Mouse (Mus musculus): ENCODE data around the gene Slc22a18. TPM values are rescaled to one million over a fixed set of nuclear protein-coding genes. Genes with fewer than 3 reads are reported as not detected.

The Slc22a18 gene
- total and polyA plus RNA-seq, 2 experiments, result 64.4 to 344 TPM

GRCm38 (mm10) chr7:143445651-143446460, 27.7 kb upstream of the Slc22a18 start:
- 19% methylated on average over 53 of the region's 53 CpGs for WGBS
- H3K36me3 ChIP-seq (ENCODE audit: control insufficient read depth, insufficient read depth, low read length), result no peaks in the 10 kb centered on the region
- TF ChIP-seq POLR2A (IDR thresholded peaks at IDR 0.05; ENCODE audit: extremely low read depth, insufficient read depth, low read length) (no peak), CTCF (IDR thresholded peaks at IDR 0.05; ENCODE audit: low read depth, low read length) (no peak)
- peak overlapping the region; percentile 13; the same call in 1 of the 2 replicates for H3K4me3 ChIP-seq (ENCODE audit: insufficient read depth, low read depth, low read length)
- DNase-seq (ENCODE audit: extremely low read depth, low read depth, low spot score), result no peak
- H3K9ac ChIP-seq (ENCODE audit: low read depth, low read length), result peak overlapping the region; percentile 11; the same call in 1 of the 2 replicates
- no peak overlapping the region for H3K27ac ChIP-seq (replicated peaks; ENCODE audit: insufficient read depth, low read depth, low read length)
- no peaks in the 10 kb centered on the region for H3K4me1 ChIP-seq (ENCODE audit: control insufficient read depth, insufficient read depth, low read length)
- H3K79me2 ChIP-seq (ENCODE audit: control insufficient read depth, insufficient read depth, low read length), result no peaks in the 10 kb centered on the region
- peaks cover 14% of the 10 kb centered on the region for H3K27me3 ChIP-seq (ENCODE audit: control insufficient read depth, insufficient read depth, low read length)

GRCm38 (mm10) chr7:143447130-143447529, 26.4 kb upstream of the Slc22a18 start:
- 71% methylated on average over 2 of the region's 2 CpGs for WGBS
- no peaks in the 10 kb centered on the region for H3K79me2 ChIP-seq (ENCODE audit: control insufficient read depth, insufficient read depth, low read length)
- TF ChIP-seq POLR2A (IDR thresholded peaks at IDR 0.05; ENCODE audit: extremely low read depth, insufficient read depth, low read length), result no peak
- TF ChIP-seq CTCF (IDR thresholded peaks at IDR 0.05; ENCODE audit: low read depth, low read length), result no peak
- H3K27me3 ChIP-seq (ENCODE audit: control insufficient read depth, insufficient read depth, low read length), result peaks cover 14% of the 10 kb centered on the region
- no peaks in the 10 kb centered on the region for H3K36me3 ChIP-seq (ENCODE audit: control insufficient read depth, insufficient read depth, low read length)
- no peaks in the 10 kb centered on the region for H3K4me1 ChIP-seq (ENCODE audit: control insufficient read depth, insufficient read depth, low read length)
- no peak overlapping the region for H3K4me3 ChIP-seq (ENCODE audit: insufficient read depth, low read depth, low read length)
- no peak overlapping the region for H3K9ac ChIP-seq (ENCODE audit: low read depth, low read length)
- no peak overlapping the region for H3K27ac ChIP-seq (replicated peaks; ENCODE audit: insufficient read depth, low read depth, low read length)
- DNase-seq (ENCODE audit: extremely low read depth, low read depth, low spot score), result no peak

GRCm38 (mm10) chr7:143458963-143459331, 14.6 kb upstream of the Slc22a18 start:
- H3K27me3 ChIP-seq (ENCODE audit: control insufficient read depth, insufficient read depth, low read length), result peaks cover 18% of the 10 kb centered on the region
- peak overlapping the region; percentile 54 for H3K4me3 ChIP-seq (ENCODE audit: insufficient read depth, low read depth, low read length)
- no peak overlapping the region for H3K27ac ChIP-seq (replicated peaks; ENCODE audit: insufficient read depth, low read depth, low read length)

GRCm38 (mm10) chr7:143459332-143460211, 14.0 kb upstream of the Slc22a18 start:
- Histone ChIP-seq H3K27ac (replicated peaks; ENCODE audit: insufficient read depth, low read depth, low read length) (no peak overlapping the region), H3K36me3 (ENCODE audit: control insufficient read depth, insufficient read depth, low read length) (no peaks in the 10 kb centered on the region), H3K27me3 (ENCODE audit: control insufficient read depth, insufficient read depth, low read length) (peaks cover 20% of the 10 kb centered on the region), H3K79me2 (ENCODE audit: control insufficient read depth, insufficient read depth, low read length) (no peaks in the 10 kb centered on the region), H3K4me1 (ENCODE audit: control insufficient read depth, insufficient read depth, low read length) (peaks cover 2% of the 10 kb centered on the region; the same call in 1 of the 2 replicates), H3K9ac (ENCODE audit: low read depth, low read length) (peak overlapping the region; percentile 49), H3K4me3 (ENCODE audit: insufficient read depth, low read depth, low read length) (peak overlapping the region; percentile 68)
- no peak for TF ChIP-seq CTCF (IDR thresholded peaks at IDR 0.05; ENCODE audit: low read depth, low read length)
- no peak for TF ChIP-seq POLR2A (IDR thresholded peaks at IDR 0.05; ENCODE audit: extremely low read depth, insufficient read depth, low read length)
- 22% methylated on average over 95 of the region's 100 CpGs for WGBS
- DNase-seq (ENCODE audit: extremely low read depth, low read depth, low spot score), result no peak

More at GRCm38 (mm10) chr7:143458963-143459331, 14.6 kb upstream of the Slc22a18 start:
- no peaks in the 10 kb centered on the region for H3K79me2 ChIP-seq (ENCODE audit: control insufficient read depth, insufficient read depth, low read length)
- H3K9ac ChIP-seq (ENCODE audit: low read depth, low read length), result peak overlapping the region; percentile 18; the same call in 1 of the 2 replicates
- TF ChIP-seq CTCF (IDR thresholded peaks at IDR 0.05; ENCODE audit: low read depth, low read length), result no peak
- no peak for TF ChIP-seq POLR2A (IDR thresholded peaks at IDR 0.05; ENCODE audit: extremely low read depth, insufficient read depth, low read length)
- H3K36me3 ChIP-seq (ENCODE audit: control insufficient read depth, insufficient read depth, low read length), result no peaks in the 10 kb centered on the region
- H3K4me1 ChIP-seq (ENCODE audit: control insufficient read depth, insufficient read depth, low read length), result peaks cover 2% of the 10 kb centered on the region; the same call in 1 of the 2 replicates
- no peak for DNase-seq (ENCODE audit: extremely low read depth, low read depth, low spot score)
- WGBS, result 28% methylated on average over 38 of the region's 38 CpGs

- TF ChIP-seq POLR2A (IDR thresholded peaks at IDR 0.05; ENCODE audit: extremely low read depth, insufficient read depth, low read length) (no peak), CTCF (IDR thresholded peaks at IDR 0.05; ENCODE audit: low read depth, low read length) (no peak)
- WGBS, result 33% methylated on average over 57 of the region's 60 CpGs
- Histone ChIP-seq H3K4me1 (ENCODE audit: control insufficient read depth, insufficient read depth, low read length) (peaks cover 2% of the 10 kb centered on the region; the same call in 1 of the 2 replicates), H3K27me3 (ENCODE audit: control insufficient read depth, insufficient read depth, low read length) (peaks cover 24% of the 10 kb centered on the region), H3K27ac (replicated peaks; ENCODE audit: insufficient read depth, low read depth, low read length) (no peak overlapping the region), H3K79me2 (ENCODE audit: control insufficient read depth, insufficient read depth, low read length) (no peaks in the 10 kb centered on the region), H3K4me3 (ENCODE audit: insufficient read depth, low read depth, low read length) (peak overlapping the region; percentile 68), H3K9ac (ENCODE audit: low read depth, low read length) (peak overlapping the region; percentile 62), H3K36me3 (ENCODE audit: control insufficient read depth, insufficient read depth, low read length) (no peaks in the 10 kb centered on the region)
- DNase-seq (ENCODE audit: extremely low read depth, low read depth, low spot score), result no peak
Observed at GRCm38 (mm10) chr7:143460217-143460834, 13.2 kb upstream of the Slc22a18 start.

Data from liver, adult 2 months (tissue).